Mouse (Mus musculus) macrophage (primary cell): ENCODE measurements at regions not wholly inside any gene's neighbourhood (a gene's known extent, or its start where the extent isn't known, plus 50 kb on each side); places are given as distances from the start of the nearest gene placed in this dataset.

Source experiments
- H3K27ac ChIP-seq: fragments of 350-480 bp; formaldehyde crosslinking; 2 replicates; pipeline ENCODE4 v1.9.0; 2021
- H3K36me3 ChIP-seq: fragments of 350-480 bp; formaldehyde crosslinking; 2 replicates; pipeline ENCODE4 v1.9.0; 2021; ENCODE audit errors: inconsistent target
- H3K4me3 ChIP-seq: fragments of 350-480 bp; formaldehyde crosslinking; 2 replicates; pipeline ENCODE4 v1.9.0; 2021; ENCODE audit errors: inconsistent target
- H3K79me2 ChIP-seq: fragments of 350-480 bp; formaldehyde crosslinking; 2 replicates; pipeline ENCODE4 v1.9.0; 2021; ENCODE audit errors: inconsistent target
- WGBS: methylation state at CpG from one replicate; pipeline ENCODE4 v1.1.7; 2026; ENCODE audit warnings: inconsistent platforms; ENCODE audit not compliant: missing documents; 5-methylcytosine and 5-hydroxymethylcytosine counted together

DNA sequence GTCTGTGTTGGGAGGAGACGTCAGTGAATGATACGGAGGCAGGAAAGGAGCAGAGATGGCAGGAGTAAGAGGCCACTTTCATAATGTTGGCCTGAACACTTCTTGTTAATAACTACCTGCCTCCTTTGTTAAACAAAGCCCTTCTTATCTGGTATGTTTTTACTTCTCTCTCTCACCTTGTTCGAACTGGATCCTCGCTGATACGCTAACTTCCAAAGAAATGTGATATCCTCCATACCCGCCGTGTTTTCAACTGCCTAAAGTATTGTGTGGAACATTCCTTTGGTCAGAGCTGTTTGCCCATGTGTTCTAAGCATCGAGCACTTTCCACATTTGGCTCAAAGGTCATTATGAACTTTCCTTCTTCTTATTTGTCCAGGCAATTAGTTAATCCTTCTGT is 887.8 kb upstream of the Lrrc6 start:
- no peaks in the 10 kb centered on the region for H3K79me2 ChIP-seq
- no peak overlapping the region for H3K27ac ChIP-seq
- no peak overlapping the region for H3K4me3 ChIP-seq
- no peaks in the 10 kb centered on the region for H3K36me3 ChIP-seq
- 94% methylated on average over 8 of the region's 8 CpGs for WGBS

GRCm38 (mm10) chr15:67386896-67387295 is 886.2 kb upstream of the Lrrc6 start:
- Histone ChIP-seq H3K79me2 (no peaks in the 10 kb centered on the region), H3K36me3 (no peaks in the 10 kb centered on the region), H3K4me3 (no peak overlapping the region), H3K27ac (no peak overlapping the region)

- Histone ChIP-seq H3K27ac (no peak overlapping the region), H3K36me3 (no peaks in the 10 kb centered on the region), H3K4me3 (no peak overlapping the region), H3K79me2 (no peaks in the 10 kb centered on the region)
- 96% methylated on average over 4 of the region's 4 CpGs for WGBS
Observed at GRCm38 (mm10) chr15:67373599-67373998, 872.9 kb upstream of the Lrrc6 start.

GRCm38 (mm10) chr15:67373030-67373429 is 872.3 kb upstream of the Lrrc6 start:
- Histone ChIP-seq H3K36me3 (no peaks in the 10 kb centered on the region), H3K27ac (no peak overlapping the region), H3K79me2 (no peaks in the 10 kb centered on the region), H3K4me3 (no peak overlapping the region)
- 91% methylated on average over 8 of the region's 8 CpGs for WGBS

DNA sequence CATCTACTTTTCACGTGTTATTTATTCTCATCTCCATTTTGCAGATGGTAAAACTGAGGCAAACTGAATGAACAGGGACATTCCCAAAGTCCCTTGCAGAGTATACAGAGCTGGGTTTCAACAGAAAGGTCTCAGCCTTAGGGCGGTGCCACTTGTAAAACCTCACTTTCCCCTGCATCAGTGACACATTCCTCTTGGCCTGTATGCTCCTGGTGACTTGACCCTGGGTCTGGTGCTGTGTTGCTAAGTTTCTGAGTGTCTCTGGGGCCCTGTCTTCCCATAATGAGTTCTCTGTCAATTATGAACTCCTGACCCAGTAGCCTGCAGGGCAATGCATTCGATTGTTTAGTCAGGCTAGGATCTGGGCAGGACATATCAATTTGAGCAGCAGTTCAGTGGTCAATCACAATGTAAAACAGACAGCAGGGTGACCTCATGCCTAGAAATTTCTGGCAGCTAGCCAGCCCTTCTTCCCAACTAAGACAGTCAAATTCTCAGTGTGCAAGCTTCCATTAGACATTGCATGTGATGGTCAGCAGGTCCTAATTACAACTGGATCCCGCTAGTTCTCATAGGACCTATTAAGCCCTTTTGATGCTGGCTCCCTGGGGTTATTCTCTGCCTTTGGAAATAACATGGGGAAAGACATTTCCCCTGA is 863.5 kb upstream of the Lrrc6 start:
- H3K36me3 ChIP-seq: no peaks in the 10 kb centered on the region
- no peak overlapping the region for H3K4me3 ChIP-seq
- H3K79me2 ChIP-seq: no peaks in the 10 kb centered on the region
- no peak overlapping the region for H3K27ac ChIP-seq
- WGBS: 98% methylated on average over 4 of the region's 4 CpGs

- no peak overlapping the region for H3K4me3 ChIP-seq
- no peak overlapping the region for H3K27ac ChIP-seq
- H3K36me3 ChIP-seq: no peaks in the 10 kb centered on the region
- WGBS: 0% methylated on average over 1 of the region's 1 CpGs
- H3K79me2 ChIP-seq: no peaks in the 10 kb centered on the region
Observed at GRCm38 (mm10) chr15:67361012-67361571, 860.4 kb upstream of the Lrrc6 start.

DNA sequence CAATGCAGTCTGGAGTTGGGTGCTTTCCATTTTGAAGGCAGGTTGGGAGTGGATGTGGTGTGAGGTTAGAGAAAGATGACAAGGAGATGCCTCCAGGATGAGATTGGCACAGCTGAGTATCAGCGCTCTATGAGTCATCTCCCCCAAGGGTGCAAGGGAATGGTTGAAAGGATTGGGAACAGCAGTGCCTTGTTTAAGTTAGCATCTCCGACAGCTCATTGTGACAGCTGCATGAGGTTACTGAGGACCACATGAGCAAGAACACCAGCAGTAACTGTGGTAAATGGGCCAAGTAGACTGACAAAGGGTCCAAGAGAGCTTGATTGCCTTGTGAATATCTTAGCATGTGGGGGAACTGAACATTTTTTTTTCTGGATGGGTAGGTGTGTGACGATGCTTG is 857.2 kb upstream of the Lrrc6 start:
- no peaks in the 10 kb centered on the region for H3K79me2 ChIP-seq
- H3K36me3 ChIP-seq: no peaks in the 10 kb centered on the region
- no peak overlapping the region for H3K4me3 ChIP-seq
- H3K27ac ChIP-seq: no peak overlapping the region
- WGBS: 95% methylated on average over 3 of the region's 3 CpGs

- no peaks in the 10 kb centered on the region for H3K79me2 ChIP-seq
- no peaks in the 10 kb centered on the region for H3K36me3 ChIP-seq
- H3K4me3 ChIP-seq: no peak overlapping the region
- no peak overlapping the region for H3K27ac ChIP-seq
Observed at GRCm38 (mm10) chr15:67355334-67355733, 854.6 kb upstream of the Lrrc6 start.

DNA sequence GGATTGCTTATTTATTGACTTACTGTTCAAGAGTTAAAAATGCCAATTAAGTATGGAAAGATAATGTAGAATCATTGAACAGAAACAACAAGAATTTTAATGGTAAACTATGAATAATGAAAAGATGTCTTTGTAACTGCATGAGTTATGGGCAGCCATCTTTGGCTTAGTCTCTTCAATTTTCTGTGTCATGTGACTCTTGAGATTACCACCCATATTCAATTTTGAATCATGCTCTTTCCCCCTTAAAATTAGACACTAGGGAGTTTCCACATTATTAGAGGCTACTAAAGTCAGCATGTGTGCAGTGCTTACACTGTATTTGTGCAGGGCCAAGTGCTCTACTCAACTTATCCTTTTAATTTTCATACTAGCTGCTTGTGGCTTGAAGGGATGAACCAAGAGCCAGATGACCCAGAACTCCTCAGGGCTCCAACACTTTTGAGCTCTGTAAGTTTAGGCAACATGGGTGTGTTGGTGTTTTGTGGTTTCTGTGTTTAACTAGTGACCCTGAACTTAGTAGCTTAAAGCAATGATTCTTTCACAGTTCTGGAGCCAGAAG is 854.0 kb upstream of the Lrrc6 start:
- Histone ChIP-seq H3K27ac (no peak overlapping the region), H3K4me3 (no peak overlapping the region), H3K36me3 (no peaks in the 10 kb centered on the region), H3K79me2 (no peaks in the 10 kb centered on the region)

DNA sequence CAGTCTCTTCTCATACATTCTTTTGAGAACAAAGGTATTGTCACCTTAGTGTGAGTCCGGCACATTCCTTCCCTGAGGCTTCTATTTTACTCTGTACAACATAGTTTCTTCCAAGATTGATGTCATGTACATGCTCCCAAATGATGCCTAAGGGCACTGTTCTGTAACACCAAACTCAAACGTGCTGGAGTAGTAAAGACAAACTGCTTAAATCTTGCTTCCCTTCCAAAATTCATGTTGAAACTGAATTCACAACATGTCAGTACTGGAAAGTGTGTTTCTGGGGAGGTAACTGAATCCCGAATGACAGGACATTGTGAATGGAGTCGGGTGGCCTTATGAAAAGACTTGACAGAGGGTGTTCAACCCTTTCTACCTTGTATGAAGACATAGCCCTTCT is 848.8 kb upstream of the Lrrc6 start:
- H3K27ac ChIP-seq: no peak overlapping the region
- H3K36me3 ChIP-seq: no peaks in the 10 kb centered on the region
- no peaks in the 10 kb centered on the region for H3K79me2 ChIP-seq
- WGBS: 93% methylated on average over 3 of the region's 4 CpGs
- no peak overlapping the region for H3K4me3 ChIP-seq

DNA sequence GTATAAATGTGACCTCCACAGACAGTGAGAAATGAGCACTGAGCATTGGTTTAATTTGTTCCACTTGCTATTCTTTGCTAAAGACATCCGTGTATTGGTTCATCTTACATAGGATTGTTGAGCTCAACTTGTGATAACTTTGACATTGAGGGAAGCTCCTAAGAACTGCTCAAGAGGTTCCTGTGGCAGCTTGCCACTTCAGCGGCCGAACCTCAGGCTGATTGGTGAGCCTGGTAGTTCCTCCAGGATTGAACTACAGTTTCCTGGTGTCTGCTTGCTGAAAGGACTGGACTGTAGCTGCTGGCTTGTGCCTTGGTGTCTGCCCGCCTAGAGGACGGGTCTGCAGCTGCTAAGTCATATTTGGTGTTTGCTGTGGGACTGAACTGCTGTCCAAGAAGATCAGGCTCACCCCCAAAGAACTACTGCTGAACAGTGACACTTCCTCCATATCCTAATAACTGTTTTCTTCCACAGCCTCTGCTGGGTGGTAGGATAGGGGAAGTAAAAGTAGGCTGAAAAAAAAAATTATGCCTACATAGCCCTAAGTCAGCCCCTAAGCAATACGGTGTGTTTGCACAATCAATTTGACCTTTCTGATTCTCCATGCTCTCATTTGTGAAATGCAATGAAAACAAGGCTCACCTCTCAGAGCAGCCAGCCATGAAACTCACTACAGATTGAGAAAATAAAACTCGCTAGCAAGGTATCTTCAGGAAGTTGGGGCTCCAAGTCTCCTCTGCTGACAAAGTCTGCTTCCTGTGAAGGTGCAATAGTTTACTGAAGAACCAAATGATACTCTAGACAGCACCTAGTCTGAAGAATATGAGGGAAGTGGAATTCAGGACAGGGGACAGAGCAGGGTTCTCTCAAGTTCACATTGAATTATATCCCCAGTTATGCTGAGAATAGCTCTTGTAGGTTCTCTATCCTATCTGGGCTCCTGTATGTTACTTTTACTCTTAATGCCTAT is 844.8 kb upstream of the Lrrc6 start:
- no peak overlapping the region for H3K4me3 ChIP-seq
- H3K36me3 ChIP-seq: no peaks in the 10 kb centered on the region
- H3K27ac ChIP-seq: peak overlapping the region; percentile 75
- H3K79me2 ChIP-seq: no peaks in the 10 kb centered on the region
- WGBS: 13% methylated on average over 7 of the region's 7 CpGs

DNA sequence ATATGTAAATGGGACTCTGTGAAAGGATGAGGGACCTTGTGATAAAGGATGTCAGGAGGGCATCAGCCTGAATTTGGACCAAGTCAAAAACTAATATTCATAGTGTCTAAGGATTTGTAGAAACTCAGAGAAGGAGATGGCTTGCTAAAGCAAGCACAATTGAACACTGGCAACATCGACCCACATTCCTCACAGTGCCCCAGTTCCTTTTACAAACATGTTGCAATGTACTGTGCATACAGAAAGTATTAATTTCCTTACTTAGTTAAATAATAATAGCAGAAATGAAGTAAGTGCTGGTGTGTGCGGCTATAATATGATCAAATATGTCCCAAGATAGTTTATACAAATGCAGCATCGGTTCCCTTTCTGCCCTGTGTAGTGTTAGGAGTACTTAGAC is 841.3 kb upstream of the Lrrc6 start:
- H3K36me3 ChIP-seq: no peaks in the 10 kb centered on the region
- H3K79me2 ChIP-seq: no peaks in the 10 kb centered on the region
- no peak overlapping the region for H3K4me3 ChIP-seq
- no peak overlapping the region for H3K27ac ChIP-seq
- 86% methylated on average over 3 of the region's 3 CpGs for WGBS

- Histone ChIP-seq H3K79me2 (no peaks in the 10 kb centered on the region), H3K4me3 (no peak overlapping the region), H3K27ac (no peak overlapping the region), H3K36me3 (no peaks in the 10 kb centered on the region)
- 96% methylated on average over 5 of the region's 5 CpGs for WGBS
Observed at GRCm38 (mm10) chr15:67337040-67337395, 836.3 kb upstream of the Lrrc6 start.

GRCm38 (mm10) chr15:67336294-67337039 is 835.8 kb upstream of the Lrrc6 start:
- H3K36me3 ChIP-seq: no peaks in the 10 kb centered on the region
- no peak overlapping the region for H3K4me3 ChIP-seq
- 48% methylated on average over 5 of the region's 5 CpGs for WGBS
- H3K27ac ChIP-seq: no peak overlapping the region
- H3K79me2 ChIP-seq: no peaks in the 10 kb centered on the region
